Mouse (Mus musculus) hindbrain, embryonic 12.5 days (tissue): Measurements from ENCODE around the gene Rbm46. TPM values are rescaled to one million over a fixed set of nuclear protein-coding genes. Genes with fewer than 3 reads are reported as not detected.

Experiments
- ATAC-seq: fragments of 200-750 bp; cut with Nextera tagmentation; 2 replicates; pipeline ENCODE4 v1.8.0; 2017; ENCODE audit warnings: moderate TSS enrichment; ENCODE audit not compliant: low FRiP score
- H3K27ac ChIP-seq: fragments of 300-500 bp; sonication (generic); 2 replicates; pipeline ENCODE4 v1.5.1; 2016; ENCODE audit warnings: mild to moderate bottlenecking
- H3K27me3 ChIP-seq: fragments of 300-500 bp; sonication (generic); 2 replicates; pipeline ENCODE4 v1.6.1; 2016; ENCODE audit warnings: mild to moderate bottlenecking
- H3K36me3 ChIP-seq: fragments of 300-500 bp; sonication (generic); 2 replicates; pipeline ENCODE4 v1.6.1; 2016; ENCODE audit warnings: mild to moderate bottlenecking
- H3K4me1 ChIP-seq: fragments of 300-500 bp; sonication (generic); 2 replicates; pipeline ENCODE4 v1.6.1; 2016
- H3K4me2 ChIP-seq: fragments of 300-500 bp; sonication (generic); replicated peaks from 2 replicates; pipeline ENCODE4 v1.6.1; 2016; ENCODE audit warnings: mild to moderate bottlenecking
- H3K4me3 ChIP-seq: fragments of 300-500 bp; sonication (generic); 2 replicates; pipeline ENCODE4 v1.5.1; 2016; ENCODE audit warnings: mild to moderate bottlenecking
- H3K9ac ChIP-seq: fragments of 300-500 bp; sonication (generic); 2 replicates; pipeline ENCODE4 v1.6.1; 2016; ENCODE audit warnings: mild to moderate bottlenecking, moderate library complexity
- H3K9me3 ChIP-seq: fragments of 300-500 bp; sonication (generic); replicated peaks from 2 replicates; pipeline ENCODE4 v1.6.1; 2016; ENCODE audit warnings: mild to moderate bottlenecking
- WGBS: fragments of 180-500 bp; shearing (Covaris S2); methylation state at CpG from one replicate; pipeline ENCODE4 v1.1.7; 2016; 5-methylcytosine and 5-hydroxymethylcytosine counted together
- polyA plus RNA-seq: library from polyadenylated mRNA; unstranded; fragments of >200 nt; fragmentation: Nextera tagmentation; extraction: Ambion mirVana; gene quantifications from 2 replicates; pipeline ENCODE4 v1.2.1, GENCODE M21; 2016

Gene Rbm46
- polyA plus RNA-seq, 1 experiment from 2014 or later: 4.1 TPM

DNA sequence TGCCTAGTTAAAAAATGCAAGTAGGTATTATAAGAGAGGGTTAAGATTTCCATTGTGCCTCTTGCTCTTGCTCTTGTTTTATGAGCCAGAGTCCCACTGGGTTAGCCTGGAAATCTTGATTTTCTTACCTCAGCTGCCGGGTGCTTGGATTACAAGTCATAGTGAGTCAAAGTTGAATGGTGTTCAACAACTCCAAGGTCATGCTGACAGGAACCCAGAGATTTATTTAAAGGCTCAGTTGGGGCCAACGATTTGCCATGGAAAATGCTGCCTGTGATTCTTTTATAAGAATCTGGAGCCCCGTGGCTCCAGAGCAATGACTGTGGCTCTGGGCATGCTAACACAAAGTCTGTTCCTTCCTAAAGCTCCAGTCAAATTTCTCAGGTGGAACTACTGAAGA lies 64.4 kb downstream of the Rbm46 start:
- H3K4me1 ChIP-seq: no peaks in the 10 kb centered on the region
- H3K4me3 ChIP-seq: no peak overlapping the region
- no peaks in the 10 kb centered on the region for H3K27me3 ChIP-seq
- H3K27ac ChIP-seq: no peak overlapping the region
- no peak for ATAC-seq
- H3K9me3 ChIP-seq: no peaks in the 10 kb centered on the region
- no peak overlapping the region for H3K4me2 ChIP-seq
- no peaks in the 10 kb centered on the region for H3K36me3 ChIP-seq
- 77% methylated on average over 3 of the region's 3 CpGs for WGBS
- no peak overlapping the region for H3K9ac ChIP-seq

GRCm38 (mm10) chr3:82810334-82811120 lies 65.8 kb downstream of the Rbm46 start:
- no peak overlapping the region for H3K27ac ChIP-seq
- H3K9me3 ChIP-seq: no peaks in the 10 kb centered on the region
- H3K27me3 ChIP-seq: no peaks in the 10 kb centered on the region
- H3K4me1 ChIP-seq: no peaks in the 10 kb centered on the region
- H3K4me3 ChIP-seq: no peak overlapping the region
- 88% methylated on average over 7 of the region's 7 CpGs for whole genome bisulfite sequencing
- ATAC-seq: no peak
- H3K36me3 ChIP-seq: no peaks in the 10 kb centered on the region
- H3K4me2 ChIP-seq: no peak overlapping the region
- H3K9ac ChIP-seq: no peak overlapping the region

- no peaks in the 10 kb centered on the region for H3K9me3 ChIP-seq
- ATAC-seq: no peak
- H3K27me3 ChIP-seq: no peaks in the 10 kb centered on the region
- 84% methylated on average over 7 of the region's 7 CpGs for WGBS
- no peaks in the 10 kb centered on the region for H3K4me1 ChIP-seq
- H3K4me3 ChIP-seq: no peak overlapping the region
- no peaks in the 10 kb centered on the region for H3K36me3 ChIP-seq
- H3K4me2 ChIP-seq: no peak overlapping the region
- no peak overlapping the region for H3K27ac ChIP-seq
- no peak overlapping the region for H3K9ac ChIP-seq
Measured at GRCm38 (mm10) chr3:82809769-82810168, 66.5 kb downstream of the Rbm46 start.

DNA sequence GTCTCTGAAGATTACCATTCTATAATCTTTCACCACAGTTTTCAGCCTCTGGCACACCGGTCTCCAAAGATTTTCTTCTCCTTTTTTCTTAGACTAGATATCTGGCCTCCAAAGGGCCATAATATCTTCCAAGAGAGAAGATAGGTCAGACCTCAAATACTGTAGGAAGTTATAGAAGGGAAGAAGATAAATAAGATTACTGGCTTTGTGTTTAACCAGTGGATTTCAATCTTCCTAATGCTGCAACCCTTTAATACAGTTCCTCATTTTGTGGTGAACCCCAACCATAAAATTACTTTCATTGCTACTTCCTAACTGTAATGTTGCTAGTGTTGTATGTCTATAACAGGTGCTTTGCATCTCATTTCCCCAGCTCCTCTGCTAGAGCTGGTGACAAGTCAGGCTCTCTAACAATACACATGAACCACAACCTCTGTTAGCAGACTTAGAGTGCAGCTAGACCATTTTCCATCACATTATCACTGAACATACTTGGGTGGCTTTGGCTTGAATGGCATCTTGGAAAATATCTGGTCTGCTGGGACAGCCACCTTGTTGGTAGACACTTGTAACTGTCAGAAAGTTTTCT lies 67.9 kb downstream of the Rbm46 start:
- no peaks in the 10 kb centered on the region for H3K9me3 ChIP-seq
- WGBS: 95% methylated on average over 1 of the region's 1 CpGs
- H3K27ac ChIP-seq: no peak overlapping the region
- H3K9ac ChIP-seq: no peak overlapping the region
- ATAC-seq: no peak
- H3K36me3 ChIP-seq: no peaks in the 10 kb centered on the region
- H3K4me2 ChIP-seq: no peak overlapping the region
- H3K27me3 ChIP-seq: no peaks in the 10 kb centered on the region
- H3K4me3 ChIP-seq: no peak overlapping the region
- H3K4me1 ChIP-seq: no peaks in the 10 kb centered on the region

DNA sequence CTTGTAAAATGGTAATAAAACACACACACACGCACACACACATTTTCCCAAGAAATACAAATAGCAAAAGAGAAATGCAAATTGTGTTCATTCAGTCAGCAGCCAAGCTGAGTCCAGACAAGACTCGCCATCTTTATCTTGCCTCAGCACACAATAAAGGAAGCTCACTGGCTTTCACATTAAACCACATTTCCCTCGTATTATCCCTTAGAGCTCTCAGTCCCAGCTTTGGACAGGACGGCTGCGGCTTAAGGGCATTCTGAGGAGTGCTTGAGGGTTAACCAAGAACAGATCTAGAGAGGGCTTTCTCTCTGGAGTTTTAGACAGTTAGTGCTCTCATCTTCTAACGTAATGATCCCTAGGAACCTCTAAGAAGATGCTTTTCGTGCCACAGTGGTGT lies 71.0 kb downstream of the Rbm46 start:
- 85% methylated on average over 7 of the region's 7 CpGs for WGBS
- no peaks in the 10 kb centered on the region for H3K27me3 ChIP-seq
- H3K36me3 ChIP-seq: no peaks in the 10 kb centered on the region
- no peak overlapping the region for H3K9ac ChIP-seq
- H3K9me3 ChIP-seq: no peaks in the 10 kb centered on the region
- H3K4me2 ChIP-seq: no peak overlapping the region
- H3K27ac ChIP-seq: no peak overlapping the region
- no peak overlapping the region for H3K4me3 ChIP-seq
- H3K4me1 ChIP-seq: no peaks in the 10 kb centered on the region
- no peak for ATAC-seq

GRCm38 (mm10) chr3:82800470-82800843 lies 75.8 kb downstream of the Rbm46 start:
- H3K4me3 ChIP-seq: no peak overlapping the region
- no peak for ATAC-seq
- H3K27me3 ChIP-seq: no peaks in the 10 kb centered on the region
- no peak overlapping the region for H3K27ac ChIP-seq
- WGBS: 88% methylated on average over 3 of the region's 3 CpGs
- no peak overlapping the region for H3K4me2 ChIP-seq
- H3K9ac ChIP-seq: no peak overlapping the region
- no peaks in the 10 kb centered on the region for H3K9me3 ChIP-seq
- no peaks in the 10 kb centered on the region for H3K4me1 ChIP-seq
- H3K36me3 ChIP-seq: no peaks in the 10 kb centered on the region

DNA sequence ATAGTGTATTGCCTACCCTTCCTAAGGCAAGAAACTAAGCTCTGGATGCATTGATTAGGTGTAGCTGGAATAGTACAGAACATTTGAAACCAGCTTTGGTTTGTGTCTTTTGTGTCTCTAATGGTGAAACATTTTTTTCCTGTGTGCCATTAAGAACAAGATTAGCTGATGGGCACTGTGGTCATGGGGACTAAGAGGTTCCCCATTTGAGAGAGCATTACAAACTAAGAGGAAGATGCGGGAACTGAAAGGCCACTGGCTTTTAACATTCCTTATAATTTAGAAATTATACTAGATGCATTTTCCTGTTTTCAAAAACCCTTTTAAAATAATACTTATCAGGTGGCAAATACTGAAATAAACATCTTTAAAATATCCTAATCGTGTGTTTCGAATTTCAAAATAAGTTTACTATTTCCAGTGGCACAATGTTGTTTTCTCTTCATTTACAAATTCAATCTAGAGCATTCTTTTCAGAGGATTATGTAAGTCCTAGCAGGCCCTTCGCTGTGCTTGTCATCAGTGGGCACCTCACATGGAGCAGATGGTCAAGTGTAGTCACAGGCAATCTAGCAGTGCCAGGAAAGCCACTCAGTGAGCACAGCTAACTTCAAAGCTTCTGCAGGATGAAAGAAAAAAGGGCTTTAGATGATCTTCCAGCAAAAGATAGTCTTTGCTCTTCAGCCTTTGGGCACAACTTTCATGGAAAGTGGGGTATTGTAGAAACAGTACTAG lies 76.4 kb downstream of the Rbm46 start:
- H3K36me3 ChIP-seq: no peaks in the 10 kb centered on the region
- H3K27ac ChIP-seq: no peak overlapping the region
- H3K9ac ChIP-seq: no peak overlapping the region
- WGBS: 86% methylated on average over 4 of the region's 4 CpGs
- H3K9me3 ChIP-seq: no peaks in the 10 kb centered on the region
- H3K4me1 ChIP-seq: no peaks in the 10 kb centered on the region
- no peaks in the 10 kb centered on the region for H3K27me3 ChIP-seq
- ATAC-seq: no peak
- no peak overlapping the region for H3K4me2 ChIP-seq
- H3K4me3 ChIP-seq: no peak overlapping the region

- no peaks in the 10 kb centered on the region for H3K36me3 ChIP-seq
- H3K27ac ChIP-seq: no peak overlapping the region
- no peaks in the 10 kb centered on the region for H3K9me3 ChIP-seq
- no peak overlapping the region for H3K9ac ChIP-seq
- no peak overlapping the region for H3K4me3 ChIP-seq
- 70% methylated on average over 1 of the region's 1 CpGs for WGBS
- H3K4me1 ChIP-seq: no peaks in the 10 kb centered on the region
- no peak for ATAC-seq
- H3K27me3 ChIP-seq: no peaks in the 10 kb centered on the region
- H3K4me2 ChIP-seq: no peak overlapping the region
Measured at GRCm38 (mm10) chr3:82793656-82794055, 82.6 kb downstream of the Rbm46 start.

GRCm38 (mm10) chr3:82791663-82792062 lies 84.6 kb downstream of the Rbm46 start:
- Histone ChIP-seq H3K9me3 (no peaks in the 10 kb centered on the region), H3K27me3 (no peaks in the 10 kb centered on the region), H3K4me3 (no peak overlapping the region), H3K36me3 (no peaks in the 10 kb centered on the region), H3K4me2 (no peak overlapping the region), H3K9ac (no peak overlapping the region), H3K27ac (no peak overlapping the region), H3K4me1 (no peaks in the 10 kb centered on the region)
- ATAC-seq: no peak
- 82% methylated on average over 3 of the region's 3 CpGs for WGBS

Other genes with a start within 250 kb of the Rbm46 start
- gene Lrat, start 27.5 kb upstream of the Rbm46 start, polyA plus RNA-seq: 0.04 and 0.10 TPM in 2 replicates
- gene Fgg, start 131.2 kb upstream of the Rbm46 start, polyA plus RNA-seq: not detected in 2 replicates
- gene Fga, start 149.6 kb upstream of the Rbm46 start, polyA plus RNA-seq: not detected in 2 replicates
- gene Fgb, start 173.4 kb upstream of the Rbm46 start, polyA plus RNA-seq: not detected in 2 replicates
- 105 and 106 TPM in 2 replicates for gene Plrg1, start 179.0 kb upstream of the Rbm46 start, polyA plus RNA-seq